Comparison of ENCODE assay signal across 7 mouse cellular contexts in genomic region chr17:48437421-48437911, GRCm38 (mm10). TPM values are rescaled to one million over a fixed set of nuclear protein-coding genes. Genes with fewer than 3 reads are reported as not detected.
DNase-seq lines count a peak whose midpoint lies in the region; ATAC-seq lines count a peak whose summit lies in the region.

No protein-coding gene starts in this region.

- H3K9me3 ChIP-seq in embryonic facial prominence, embryonic 15.5 days (replicated peaks): no peaks in the 10 kb centered on the region
- no peaks in the 10 kb centered on the region for H3K9me3 ChIP-seq in midbrain, embryonic 12.5 days

- H3K4me3 ChIP-seq in embryonic facial prominence, embryonic 15.5 days (replicated peaks): no peak overlapping the region
- H3K4me3 ChIP-seq in midbrain, embryonic 12.5 days: no peak overlapping the region

- 0 out of 2 replicates have a peak overlapping the region, but pooled peaks have one; percentile 34 for H3K27ac ChIP-seq in embryonic facial prominence, embryonic 15.5 days (replicated peaks)
- peak overlapping the region; percentile 42 for H3K27ac ChIP-seq in midbrain, embryonic 12.5 days (replicated peaks)

- H3K4me1 ChIP-seq in embryonic facial prominence, embryonic 15.5 days: peaks cover 23% of the 10 kb centered on the region
- peaks cover 11% of the 10 kb centered on the region for H3K4me1 ChIP-seq in midbrain, embryonic 12.5 days

- intact Hi-C loops in heart, postnatal 10 days (cut with DNase I): no loop called here
- intact Hi-C loops in left cerebral cortex, postnatal 36 days (cut with DNase I): no loop called here

- H3K9ac ChIP-seq in embryonic facial prominence, embryonic 15.5 days: no peak overlapping the region
- H3K9ac ChIP-seq in midbrain, embryonic 12.5 days (replicated peaks): no peak overlapping the region

- ATAC-seq in embryonic facial prominence, embryonic 15.5 days (ENCODE audit: insufficient number of reproducible peaks, low FRiP score, low TSS enrichment, low read depth): peak; percentile 22; the same call in 1 of the 2 replicates
- ATAC-seq in midbrain, embryonic 12.5 days (ENCODE audit: low FRiP score, low read depth): peak; percentile 34; the same call in 1 of the 2 replicates

- H3K27me3 ChIP-seq in embryonic facial prominence, embryonic 15.5 days: no peaks in the 10 kb centered on the region
- no peaks in the 10 kb centered on the region for H3K27me3 ChIP-seq in midbrain, embryonic 12.5 days

- 27% methylated on average over 7 of the region's 7 CpGs for WGBS in embryonic facial prominence, embryonic 15.5 days
- WGBS in midbrain, embryonic 12.5 days: 43% methylated on average over 7 of the region's 7 CpGs

- H3K4me2 ChIP-seq in embryonic facial prominence, embryonic 15.5 days (replicated peaks): no peak overlapping the region
- no peak overlapping the region for H3K4me2 ChIP-seq in midbrain, embryonic 12.5 days (replicated peaks)

- peak; percentile 69 for DNase-seq in embryo, embryonic 10.5 days (ENCODE audit: low spot score)
- DNase-seq in heart, postnatal 10 days: peak; percentile 66 to 72
- DNase-seq in adrenal gland, postnatal 10 days: no peak
- no peak for DNase-seq in adrenal gland, postnatal 4 days (ENCODE audit: low spot score in 2 of 2)
- no peak for DNase-seq in left cerebral cortex, postnatal 36 days (ENCODE audit: low spot score in 2 of 2)

- H3K36me3 ChIP-seq in embryonic facial prominence, embryonic 15.5 days: no peaks in the 10 kb centered on the region
- H3K36me3 ChIP-seq in midbrain, embryonic 12.5 days: no peaks in the 10 kb centered on the region

RNA-seq across cellular contexts. Expression of gene Apobec2, which starts 4.7 kb away (rescaled TPM):
- polyA plus RNA-seq in embryonic facial prominence, embryonic 15.5 days (2015; fragmentation: Nextera tagmentation; extraction: Ambion mirVana): 25.7 and 38.4 TPM in 2 replicates
- 100 to 1,000 TPM; 227 to 228 TPM for total RNA-seq in heart, postnatal 10 days (2021)
- polyA plus RNA-seq in midbrain, embryonic 12.5 days (2016; fragmentation: Nextera tagmentation; extraction: Ambion mirVana): 0.59 and 0.85 TPM in 2 replicates
- 10 to 100 TPM; 15.9 to 51.1 TPM for total RNA-seq in adrenal gland, postnatal 10 days (2021)
- total RNA-seq in adrenal gland, postnatal 4 days (2021): 10 to 100 TPM in 1 of 2 experiments, 1 to 10 TPM in 1; 7.6 to 24.5 TPM
- total RNA-seq in left cerebral cortex, postnatal 36 days (2021): not detected

RNA-seq across cellular contexts. Expression of gene Tspo2, which starts 13.9 kb away (rescaled TPM):
- polyA plus RNA-seq in embryonic facial prominence, embryonic 15.5 days (2015; fragmentation: Nextera tagmentation; extraction: Ambion mirVana): 1.6 and 2.4 TPM in 2 replicates
- total RNA-seq in heart, postnatal 10 days (2021): 1 to 10 TPM in 1 of 2 experiments, not detected in 1; 1.0 TPM
- polyA plus RNA-seq in midbrain, embryonic 12.5 days (2016; fragmentation: Nextera tagmentation; extraction: Ambion mirVana): 1.8 TPM in 2 replicates
- total RNA-seq in adrenal gland, postnatal 10 days (2021): 1 to 10 TPM; 1.5 to 2.1 TPM
- total RNA-seq in adrenal gland, postnatal 4 days (2021): 1 to 10 TPM; 2.8 to 5.5 TPM
- not detected for total RNA-seq in left cerebral cortex, postnatal 36 days (2021)

RNA-seq across cellular contexts. Expression of gene Unc5cl, which starts 17.2 kb away (rescaled TPM):
- 0.43 TPM in 1 of 2 replicates, not detected in the other for polyA plus RNA-seq in embryonic facial prominence, embryonic 15.5 days (2015; fragmentation: Nextera tagmentation; extraction: Ambion mirVana)
- under 1 TPM in 1 of 2 experiments, not detected in 1; 0.72 TPM for total RNA-seq in heart, postnatal 10 days (2021)
- polyA plus RNA-seq in midbrain, embryonic 12.5 days (2016; fragmentation: Nextera tagmentation; extraction: Ambion mirVana): 0.08 and 0.22 TPM in 2 replicates
- under 1 TPM in 1 of 2 experiments, not detected in 1; 0.21 TPM for total RNA-seq in adrenal gland, postnatal 10 days (2021)
- total RNA-seq in adrenal gland, postnatal 4 days (2021): 1 to 10 TPM in 1 of 2 experiments, not detected in 1; 1.3 TPM
- under 1 TPM; 0.34 to 0.59 TPM for total RNA-seq in left cerebral cortex, postnatal 36 days (2021)

RNA-seq across cellular contexts. Expression of gene Oard1, which starts 27.7 kb away (rescaled TPM):
- polyA plus RNA-seq in embryonic facial prominence, embryonic 15.5 days (2015; fragmentation: Nextera tagmentation; extraction: Ambion mirVana): 46.5 TPM in 2 replicates
- total RNA-seq in heart, postnatal 10 days (2021): 10 to 100 TPM; 11.5 to 16.4 TPM
- 79.4 and 81.8 TPM in 2 replicates for polyA plus RNA-seq in midbrain, embryonic 12.5 days (2016; fragmentation: Nextera tagmentation; extraction: Ambion mirVana)
- total RNA-seq in adrenal gland, postnatal 10 days (2021): 10 to 100 TPM; 19.1 to 22.8 TPM
- total RNA-seq in adrenal gland, postnatal 4 days (2021): 10 to 100 TPM; 25.6 to 26.9 TPM
- 10 to 100 TPM; 10.9 to 13.0 TPM for total RNA-seq in left cerebral cortex, postnatal 36 days (2021)

RNA-seq across cellular contexts. Expression of gene Nfya, which starts 27.8 kb away (rescaled TPM):
- polyA plus RNA-seq in embryonic facial prominence, embryonic 15.5 days (2015; fragmentation: Nextera tagmentation; extraction: Ambion mirVana): 14.2 TPM in 2 replicates
- total RNA-seq in heart, postnatal 10 days (2021): 10 to 100 TPM; 22.0 to 29.9 TPM
- polyA plus RNA-seq in midbrain, embryonic 12.5 days (2016; fragmentation: Nextera tagmentation; extraction: Ambion mirVana): 15.4 and 17.2 TPM in 2 replicates
- 10 to 100 TPM; 31.0 to 31.3 TPM for total RNA-seq in adrenal gland, postnatal 10 days (2021)
- total RNA-seq in adrenal gland, postnatal 4 days (2021): 10 to 100 TPM; 28.3 to 35.4 TPM
- total RNA-seq in left cerebral cortex, postnatal 36 days (2021): 10 to 100 TPM; 25.4 to 27.9 TPM

Comparison
In these comparisons a context has a peak if more than half of its experiments do, and no peak if none do; other contexts are left out.
1. DNase-seq: peak in embryo, embryonic 10.5 days (single experiment) and heart, postnatal 10 days (2 of 2); none in adrenal gland, postnatal 10 days (single experiment), adrenal gland, postnatal 4 days (0 of 2) and left cerebral cortex, postnatal 36 days (0 of 2).
2. RNA of gene Apobec2, which starts 4.7 kb away (total RNA-seq): 227 to 228 TPM in heart, postnatal 10 days, 15.9 to 51.1 TPM in adrenal gland, postnatal 10 days and 7.6 to 24.5 TPM in adrenal gland, postnatal 4 days; not detected in left cerebral cortex, postnatal 36 days; every median in the first group is over 4 times any median in the second.